Comparison of ENCODE assay signal across 30 mouse cellular contexts in the genomic region with DNA sequence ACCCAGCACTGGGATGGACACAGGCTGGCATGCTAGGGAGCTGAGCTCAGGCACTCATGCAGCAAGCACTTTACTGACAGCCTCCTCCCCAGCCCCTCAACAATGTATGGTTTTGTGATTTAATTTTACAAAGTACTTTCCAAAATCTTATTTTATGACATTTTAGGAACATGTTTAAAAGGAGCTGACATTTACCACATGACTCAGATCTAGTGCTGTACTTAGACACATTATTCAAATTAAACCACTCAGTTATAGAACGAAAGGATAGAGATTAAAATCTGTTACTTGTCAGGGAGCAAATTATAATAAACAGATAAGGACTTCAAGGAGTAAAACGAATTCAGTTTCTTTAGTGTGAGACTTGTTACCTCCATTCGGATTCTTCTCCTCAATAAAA. TPM values are rescaled to one million over a fixed set of nuclear protein-coding genes. Genes with fewer than 3 reads are reported as not detected.
A peak's percentile ranks its signal among the peaks of the same experiment; 100 is the strongest.
DNase-seq lines count a peak whose midpoint lies in the region; TF ChIP-seq lines count a peak whose summit lies in the region.
"Had no signal": no experiment of that assay in that cellular context is flagged by ENCODE, and none has a peak within 500 bp of the region (broad histone marks: within the 10 kb centered on the region; RNA-seq: fewer than 3 reads in every experiment).

No protein-coding gene starts in this region.

- TF ChIP-seq POLR2A in MEL (IDR thresholded peaks at IDR 0.05; ENCODE audit: control insufficient read depth in 1 of 2, insufficient read depth in 1 of 2, low read depth in 1 of 2, low read length in 2 of 2, poor library complexity in 1 of 2): no peak
- 0 out of 2 replicates have a peak, but pooled peaks have one; percentile 23 for TF ChIP-seq POLR2A in cortical plate, adult 2 months (IDR thresholded peaks at IDR 0.05; ENCODE audit: extremely low read depth, insufficient read depth, low read length)

- no peaks in the 10 kb centered on the region for H3K79me2 ChIP-seq in MEL (ENCODE audit: control insufficient read depth, insufficient read depth, low read length, poor library complexity)

- no peak for TF ChIP-seq CTCF in layer of hippocampus, adult 2 months (conservative IDR thresholded peaks at IDR 0.05)
- no peak for TF ChIP-seq CTCF in MEL (IDR thresholded peaks at IDR 0.05 in 2 of 3, conservative IDR thresholded peaks at IDR 0.05 in 1 of 3; ENCODE audit: control insufficient read depth in 1 of 3, insufficient read depth in 1 of 3, low read depth in 2 of 3, low read length in 3 of 3, poor library complexity in 1 of 3, severe bottlenecking in 1 of 3)
- TF ChIP-seq CTCF in cortical plate, adult 2 months (IDR thresholded peaks at IDR 0.05; ENCODE audit: extremely low read depth, insufficient read depth, low read length): no peak

- H3K4me3 ChIP-seq in layer of hippocampus, adult 2 months: no peak overlapping the region
- H3K4me3 ChIP-seq in MEL (ENCODE audit: control insufficient read depth in 1 of 2, insufficient read depth in 1 of 2, low read depth in 2 of 2, low read length in 2 of 2): no peak overlapping the region
- H3K4me3 ChIP-seq in cortical plate, adult 2 months (ENCODE audit: insufficient read depth, low read length): no peak overlapping the region
- H3K4me3 ChIP-seq: embryonic facial prominence, embryonic 10.5 days; embryonic facial prominence, embryonic 13.5 days; erythroblast, embryonic 14.5 days; forebrain, embryonic 12.5 days; heart, adult 2 months; heart, embryonic 10.5 days; heart, embryonic 13.5 days; hindbrain, embryonic 15.5 days had no signal

- TF ChIP-seq RAD21 in MEL (IDR thresholded peaks at IDR 0.05; ENCODE audit: low read depth, low read length): no peak

- H3K9ac ChIP-seq in MEL (ENCODE audit: control insufficient read depth, low read depth, low read length, poor library complexity, severe bottlenecking): no peak overlapping the region
- H3K9ac ChIP-seq: embryonic facial prominence, embryonic 13.5 days; forebrain, embryonic 12.5 days; heart, embryonic 13.5 days; hindbrain, embryonic 15.5 days had no signal

- peak overlapping the region; percentile 68; the same call in 1 of the 2 replicates for H3K27ac ChIP-seq in layer of hippocampus, adult 2 months
- 0 out of 2 replicates have a peak overlapping the region, but pooled peaks have one; percentile 77 for H3K27ac ChIP-seq in MEL (ENCODE audit: control insufficient read depth, low read depth, low read length)
- H3K27ac ChIP-seq in cortical plate, adult 2 months (ENCODE audit: insufficient read depth, low read length): peak overlapping the region; percentile 90
- H3K27ac ChIP-seq: embryonic facial prominence, embryonic 10.5 days; embryonic facial prominence, embryonic 13.5 days; forebrain, embryonic 12.5 days; heart, adult 2 months; heart, embryonic 10.5 days; heart, embryonic 13.5 days; hindbrain, embryonic 15.5 days had no signal

- no peak for TF ChIP-seq EP300 in MEL (IDR thresholded peaks at IDR 0.05; ENCODE audit: low read depth in 1 of 2, low read length in 2 of 2)

- H3K4me1 ChIP-seq in MEL (ENCODE audit: control insufficient read depth in 1 of 2, insufficient read depth in 2 of 2, low read length in 2 of 2): peaks cover 15 to 28% of the 10 kb centered on the region in 2 experiments
- H3K4me1 ChIP-seq in cortical plate, adult 2 months (ENCODE audit: control insufficient read depth, insufficient read depth, low read length): peaks cover 4% of the 10 kb centered on the region; the same call in 1 of the 2 replicates
- H3K4me1 ChIP-seq: embryonic facial prominence, embryonic 10.5 days; embryonic facial prominence, embryonic 13.5 days; forebrain, embryonic 12.5 days; heart, embryonic 10.5 days; heart, embryonic 13.5 days; hindbrain, embryonic 15.5 days had no signal

- no peak for DNase-seq in layer of hippocampus, adult 2 months (ENCODE audit: low spot score in 2 of 2)
- no peak for DNase-seq in layer of hippocampus, adult 9-11 months
- DNase-seq in MEL (ENCODE audit: low read depth, low spot score): no peak
- no peak for DNase-seq in lung, postnatal 36 days
- no peak for DNase-seq in embryo, embryonic 11 days
- DNase-seq: adrenal gland, postnatal 10 days; cerebellum, adult 11-12 months; cerebellum, adult 8-10 months; cerebellum, postnatal 14 days; gastrocnemius, postnatal 10 days; gastrocnemius, postnatal 36 days; heart, adult 2 months; heart, postnatal 14 days; heart, postnatal 4 days had no signal

- no peaks in the 10 kb centered on the region for H3K9me3 ChIP-seq in MEL (replicated peaks; ENCODE audit: insufficient read depth, low read length)
- H3K9me3 ChIP-seq: embryonic facial prominence, embryonic 10.5 days; embryonic facial prominence, embryonic 13.5 days; forebrain, embryonic 12.5 days; heart, embryonic 10.5 days; heart, embryonic 13.5 days; hindbrain, embryonic 15.5 days had no signal

- peaks cover 0 to 28% of the 10 kb centered on the region in 2 experiments; a peak in 2 of 4 replicates for H3K36me3 ChIP-seq in MEL (ENCODE audit: control insufficient read depth in 1 of 2, insufficient read depth in 2 of 2, low read length in 2 of 2)

- H3K27me3 ChIP-seq in MEL (ENCODE audit: control insufficient read depth in 1 of 2, insufficient read depth in 2 of 2, low read length in 2 of 2): no peaks in the 10 kb centered on the region
- H3K27me3 ChIP-seq: embryonic facial prominence, embryonic 13.5 days; forebrain, embryonic 12.5 days; heart, embryonic 13.5 days; hindbrain, embryonic 15.5 days; Patski had no signal

TF ChIP-seq in MEL, 35 proteins besides CTCF, POLR2A, EP300 and RAD21:
- TF ChIP-seq TBP (IDR thresholded peaks at IDR 0.05; ENCODE audit: low read depth, low read length): no peak
- no peak for TF ChIP-seq RCOR1 (IDR thresholded peaks at IDR 0.05; ENCODE audit: low read depth, low read length)
- no peak for TF ChIP-seq MYB (IDR thresholded peaks at IDR 0.05; ENCODE audit: low read depth, low read length)
- TF ChIP-seq USF2 (IDR thresholded peaks at IDR 0.05; ENCODE audit: borderline replicate concordance in 1 of 2, insufficient read depth in 1 of 2, low read depth in 1 of 2, low read length in 2 of 2): no peak
- no peak for TF ChIP-seq GATA1 (IDR thresholded peaks at IDR 0.05; ENCODE audit: low read depth, low read length)
- no peak for TF ChIP-seq KAT2A (conservative IDR thresholded peaks at IDR 0.05; ENCODE audit: low read depth, low read length)
- TF ChIP-seq MXI1 (IDR thresholded peaks at IDR 0.05; ENCODE audit: low read depth, low read length): no peak
- no peak for TF ChIP-seq CHD2 (IDR thresholded peaks at IDR 0.05; ENCODE audit: low read length)
- no peak for TF ChIP-seq ZNF384 (IDR thresholded peaks at IDR 0.05; ENCODE audit: low read depth, low read length)
- no peak for TF ChIP-seq NELFE (IDR thresholded peaks at IDR 0.05; ENCODE audit: low read depth, low read length)
- no peak for TF ChIP-seq MEF2A (IDR thresholded peaks at IDR 0.05; ENCODE audit: extremely low read depth, insufficient replicate concordance, low read depth, low read length, poor library complexity, severe bottlenecking)
- TF ChIP-seq SMC3 (IDR thresholded peaks at IDR 0.05; ENCODE audit: low read depth, low read length): no peak
- TF ChIP-seq GABPA (IDR thresholded peaks at IDR 0.05; ENCODE audit: low read depth, low read length): no peak
- TF ChIP-seq NRF1 (IDR thresholded peaks at IDR 0.05; ENCODE audit: insufficient read depth, low read depth, low read length, poor library complexity, severe bottlenecking): no peak
- no peak for TF ChIP-seq USF1 (IDR thresholded peaks at IDR 0.05; ENCODE audit: low read depth, low read length)
- TF ChIP-seq ETS1 (IDR thresholded peaks at IDR 0.05; ENCODE audit: low read depth, low read length): no peak
TF ChIP-seq in MEL: peak in this region for 0.

RNA-seq across cellular contexts. Expression of a gene that starts 11.2 kb away (rescaled TPM):
- total RNA-seq in layer of hippocampus, adult 2 months (2021): 1 to 10 TPM; 5.1 to 6.1 TPM
- 25.3 and 31.6 TPM in 2 replicates for total RNA-seq in MEL (2012; rRNA removed)
- 10 to 100 TPM in 1 of 2 experiments, not detected in 1; 19.6 TPM for polyA plus RNA-seq in MEL (2012; ENCODE audit: insufficient read depth in 1 of 2, insufficient read length in 2 of 2, low read depth in 1 of 2, low replicate concordance in 2 of 2, missing spikeins in 1 of 2)
- polyA plus RNA-seq in cortical plate, adult 2 months (2012; rRNA removed): 7.6 and 8.0 TPM in 2 replicates
- polyA plus RNA-seq: erythroblast, embryonic 14.5 days had no signal

RNA-seq across cellular contexts. Expression of a gene that starts 28.2 kb away (rescaled TPM):
- under 1 TPM; 0.15 to 0.28 TPM for total RNA-seq in layer of hippocampus, adult 2 months (2021)
- not detected in 2 replicates for total RNA-seq in MEL (2012; rRNA removed)
- polyA plus RNA-seq in MEL (2012; ENCODE audit: insufficient read depth in 1 of 2, insufficient read length in 2 of 2, low read depth in 1 of 2, low replicate concordance in 2 of 2, missing spikeins in 1 of 2): not detected
- 0.08 and 0.11 TPM in 2 replicates for polyA plus RNA-seq in cortical plate, adult 2 months (2012; rRNA removed)
- total RNA-seq: adrenal gland, adult 18-20 months; adrenal gland, postnatal 10 days; gastrocnemius, adult 18-20 months; gastrocnemius, postnatal 10 days; gastrocnemius, postnatal 36 days; granulocyte monocyte progenitor cell, adult 5-6 weeks; heart, postnatal 4 days had no signal
- polyA plus RNA-seq: embryonic facial prominence, embryonic 13.5 days; erythroblast, embryonic 14.5 days; forebrain, embryonic 16.5 days; heart, embryonic 10.5 days; hindbrain, embryonic 11.5 days; intestine, embryonic 14.5 days; intestine, postnatal 0 days had no signal

RNA-seq across cellular contexts. Expression of a gene that starts 28.4 kb away (rescaled TPM):
- 100 to 1,000 TPM; 116 to 132 TPM for total RNA-seq in layer of hippocampus, adult 2 months (2021)
- total RNA-seq in MEL (2012; rRNA removed): 419 and 425 TPM in 2 replicates
- polyA plus RNA-seq in MEL (2012; ENCODE audit: insufficient read depth in 1 of 2, insufficient read length in 2 of 2, low read depth in 1 of 2, low replicate concordance in 2 of 2, missing spikeins in 1 of 2): 100 to 1,000 TPM in 1 of 2 experiments, not detected in 1; 399 TPM
- 136 and 137 TPM in 2 replicates for polyA plus RNA-seq in cortical plate, adult 2 months (2012; rRNA removed)

RNA-seq across cellular contexts. Expression of a gene that starts 54.5 kb away (rescaled TPM):
- total RNA-seq in layer of hippocampus, adult 2 months (2021): 10 to 100 TPM; 18.5 to 19.0 TPM
- total RNA-seq in MEL (2012; rRNA removed): 7.4 and 9.0 TPM in 2 replicates
- polyA plus RNA-seq in MEL (2012; ENCODE audit: insufficient read depth in 1 of 2, insufficient read length in 2 of 2, low read depth in 1 of 2, low replicate concordance in 2 of 2, missing spikeins in 1 of 2): 10 to 100 TPM in 1 of 2 experiments, not detected in 1; 18.1 TPM
- 30.4 and 33.2 TPM in 2 replicates for polyA plus RNA-seq in cortical plate, adult 2 months (2012; rRNA removed)

RNA-seq across cellular contexts. Expression of a gene that starts 54.8 kb away (rescaled TPM):
- 10 to 100 TPM; 37.6 to 38.0 TPM for total RNA-seq in layer of hippocampus, adult 2 months (2021)
- total RNA-seq in MEL (2012; rRNA removed): 3.4 and 4.1 TPM in 2 replicates
- polyA plus RNA-seq in MEL (2012; ENCODE audit: insufficient read depth in 1 of 2, insufficient read length in 2 of 2, low read depth in 1 of 2, low replicate concordance in 2 of 2, missing spikeins in 1 of 2): 1 to 10 TPM in 1 of 2 experiments, not detected in 1; 6.8 TPM
- 31.7 and 32.5 TPM in 2 replicates for polyA plus RNA-seq in cortical plate, adult 2 months (2012; rRNA removed)
